Mouse (Mus musculus): ENCODE results near the gene Olfr654. TPM values are rescaled to one million over a fixed set of nuclear protein-coding genes. Genes with fewer than 3 reads are reported as not detected.

Olfr654 gene
- polyA plus RNA-seq, 1 experiment from 2014 or later: not detected

Other genes starting within 250 kb of the Olfr654 start
- gene Trim12c, start 233.7 kb upstream of the Olfr654 start, polyA plus RNA-seq (2015; fragmentation: Nextera tagmentation; extraction: Ambion mirVana): 1.5 and 2.0 TPM in 2 replicates
- 0.05 TPM in 1 of 2 replicates, not detected in the other for gene Trim30b, start 217.1 kb upstream of the Olfr654 start, polyA plus RNA-seq (2015; fragmentation: Nextera tagmentation; extraction: Ambion mirVana)
- gene Trim30c, start 186.2 kb upstream of the Olfr654 start, polyA plus RNA-seq (2015; fragmentation: Nextera tagmentation; extraction: Ambion mirVana): 0.15 and 0.19 TPM in 2 replicates
- 0.80 and 0.92 TPM in 2 replicates for gene Trim30a, start 121.8 kb upstream of the Olfr654 start, polyA plus RNA-seq (2015; fragmentation: Nextera tagmentation; extraction: Ambion mirVana)
- gene Trim30d, start 79.2 kb upstream of the Olfr654 start, polyA plus RNA-seq (2015; fragmentation: Nextera tagmentation; extraction: Ambion mirVana): 0.45 and 0.50 TPM in 2 replicates
- gene Olfr651, start 36.9 kb upstream of the Olfr654 start, polyA plus RNA-seq (2015; fragmentation: Nextera tagmentation; extraction: Ambion mirVana): not detected in 2 replicates
- 0.04 TPM in 1 of 2 replicates, not detected in the other for gene Olfr652, start 26.1 kb upstream of the Olfr654 start, polyA plus RNA-seq (2015; fragmentation: Nextera tagmentation; extraction: Ambion mirVana)
- not detected in 2 replicates for gene Olfr653, start 9.7 kb upstream of the Olfr654 start, polyA plus RNA-seq (2015; fragmentation: Nextera tagmentation; extraction: Ambion mirVana)
- gene Olfr655, start 14.8 kb downstream of the Olfr654 start, polyA plus RNA-seq (2015; fragmentation: Nextera tagmentation; extraction: Ambion mirVana): not detected in 2 replicates
- gene Olfr656, start 26.9 kb downstream of the Olfr654 start, polyA plus RNA-seq (2015; fragmentation: Nextera tagmentation; extraction: Ambion mirVana): not detected in 2 replicates
- not detected in 2 replicates for gene Olfr657, start 37.8 kb downstream of the Olfr654 start, polyA plus RNA-seq (2015; fragmentation: Nextera tagmentation; extraction: Ambion mirVana)
- 0.10 and 0.11 TPM in 2 replicates for gene Olfr658, start 60.3 kb downstream of the Olfr654 start, polyA plus RNA-seq (2015; fragmentation: Nextera tagmentation; extraction: Ambion mirVana)
- gene Olfr659, start 79.7 kb downstream of the Olfr654 start, polyA plus RNA-seq (2015; fragmentation: Nextera tagmentation; extraction: Ambion mirVana): not detected in 2 replicates
- not detected in 2 replicates for gene Olfr661, start 99.5 kb downstream of the Olfr654 start, polyA plus RNA-seq (2015; fragmentation: Nextera tagmentation; extraction: Ambion mirVana)
- not detected in 2 replicates for gene Usp17le, start 190.4 kb downstream of the Olfr654 start, polyA plus RNA-seq (2015; fragmentation: Nextera tagmentation; extraction: Ambion mirVana)

All from midbrain, embryonic 15.5 days (tissue).